Mouse (Mus musculus): ENCODE measurements around the gene Gm14326. TPM values are rescaled to one million over a fixed set of nuclear protein-coding genes. Genes with fewer than 3 reads are reported as not detected.
"Not testable (repeated sequence)": the region's sequence is repeated elsewhere in the genome, so short reads cannot be mapped to it uniquely, and the experiment has no call there.

Gene Gm14326
- 19.1 and 20.2 TPM in 2 replicates for polyA plus RNA-seq (2015; fragmentation: Nextera tagmentation; extraction: Ambion mirVana)

DNA sequence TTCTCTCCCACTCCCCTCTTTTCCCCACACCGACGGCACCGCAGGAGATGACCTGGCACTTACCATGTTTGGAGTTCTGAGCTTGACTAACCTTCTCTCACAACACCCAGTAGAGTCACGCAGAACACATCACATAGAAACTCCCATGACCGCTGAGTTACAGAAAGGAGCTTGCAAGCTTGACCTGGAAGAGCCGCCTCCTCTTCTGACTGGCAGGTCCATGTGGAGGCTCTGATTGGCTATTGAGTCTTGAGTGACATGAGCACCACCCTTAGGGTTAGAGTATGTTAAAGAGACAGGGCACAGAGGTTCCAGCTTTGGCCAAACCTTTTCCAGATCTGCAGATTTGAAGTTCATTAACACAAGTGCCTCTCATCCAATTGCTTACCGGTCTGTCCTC lies at the start of gene Gm14326:
TSS of gene Gm14326 (minus strand) at position 153 of the 400 bp plus-strand sequence.
- peak within 1 kb of the TSS; percentile 32; the same call in 1 of the 2 replicates for H3K4me2 ChIP-seq (ENCODE audit: low read depth, low read length)
- 0% methylated on average over 4 of the region's 7 CpGs for WGBS
- ATAC-seq (ENCODE audit: low read depth); H3K9me3 ChIP-seq (ENCODE audit: control insufficient read depth, low read length); H3K27me3 ChIP-seq (ENCODE audit: control insufficient read depth, insufficient read depth, low read depth, low read length); H3K27ac ChIP-seq (ENCODE audit: low read length); H3K36me3 ChIP-seq (ENCODE audit: control insufficient read depth, insufficient read depth, low read length); H3K4me1 ChIP-seq (replicated peaks; ENCODE audit: control insufficient read depth, insufficient read depth, low read length): not testable (repeated sequence)
- H3K4me3 ChIP-seq (ENCODE audit: low read length) = peak within 1 kb of the TSS; percentile 50
- H3K9ac ChIP-seq (ENCODE audit: low read length) = peak within 1 kb of the TSS; percentile 53; the same call in 1 of the 2 replicates

DNA sequence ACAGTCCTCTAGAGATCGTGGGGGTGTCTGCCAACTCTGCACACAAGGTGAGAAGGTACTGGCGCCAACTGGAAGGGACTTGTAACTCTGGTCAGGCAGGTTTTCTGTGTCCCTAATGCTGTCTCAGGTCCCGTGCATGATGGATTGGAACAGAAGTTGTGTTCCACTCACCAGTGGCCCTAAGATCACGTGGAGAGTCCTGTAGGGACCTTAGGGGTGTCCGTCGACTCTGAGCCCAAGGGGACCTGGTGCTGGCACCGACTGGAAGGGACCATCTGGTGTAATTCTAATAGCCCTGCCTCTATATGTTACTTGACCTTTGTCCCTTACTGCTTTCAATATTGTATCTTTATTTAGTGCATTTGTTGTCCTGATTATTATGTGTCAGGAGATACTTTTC lies 17.7 kb upstream of the Gm14326 start:
- H3K4me1 ChIP-seq (replicated peaks; ENCODE audit: control insufficient read depth, insufficient read depth, low read length); H3K9ac ChIP-seq (ENCODE audit: low read length); H3K36me3 ChIP-seq (ENCODE audit: control insufficient read depth, insufficient read depth, low read length); H3K27me3 ChIP-seq (ENCODE audit: control insufficient read depth, insufficient read depth, low read depth, low read length); ATAC-seq (ENCODE audit: low read depth); H3K9me3 ChIP-seq (ENCODE audit: control insufficient read depth, low read length); H3K27ac ChIP-seq (ENCODE audit: low read length); H3K4me3 ChIP-seq (ENCODE audit: low read length); H3K4me2 ChIP-seq (ENCODE audit: low read depth, low read length): not testable (repeated sequence)
- 72% methylated on average over 7 of the region's 7 CpGs for WGBS

DNA sequence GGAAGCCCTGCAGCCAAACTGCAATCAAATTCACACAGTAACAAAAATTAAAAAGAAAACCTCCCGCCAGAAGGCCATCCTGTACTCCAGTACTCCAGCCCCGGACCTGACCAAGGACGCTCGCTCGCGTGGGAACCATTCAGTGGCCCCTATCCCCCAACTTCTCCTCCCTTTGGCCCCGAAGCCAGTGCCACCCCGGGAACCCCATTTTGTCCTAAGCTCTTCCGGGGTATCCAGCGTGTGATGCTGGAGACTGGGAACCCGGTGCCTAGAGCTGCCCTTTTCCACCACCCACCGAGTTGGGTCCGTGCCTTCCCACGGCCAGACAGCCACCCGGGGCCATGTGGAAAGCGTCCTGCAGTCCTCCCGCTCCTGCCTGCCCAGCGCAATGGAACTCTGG lies 363 bp downstream of the Gm14326 start:
- not testable (repeated sequence) for H3K36me3 ChIP-seq (ENCODE audit: control insufficient read depth, insufficient read depth, low read length); H3K27ac ChIP-seq (ENCODE audit: low read length); H3K4me1 ChIP-seq (replicated peaks; ENCODE audit: control insufficient read depth, insufficient read depth, low read length); ATAC-seq (ENCODE audit: low read depth); H3K27me3 ChIP-seq (ENCODE audit: control insufficient read depth, insufficient read depth, low read depth, low read length); H3K9me3 ChIP-seq (ENCODE audit: control insufficient read depth, low read length)
- under 1% methylated on average over 18 of the region's 18 CpGs for WGBS
- Histone ChIP-seq H3K4me2 (ENCODE audit: low read depth, low read length) (0 out of 2 replicates have a peak overlapping the region, but pooled peaks have one; percentile 27), H3K4me3 (ENCODE audit: low read length) (peak overlapping the region; percentile 50), H3K9ac (ENCODE audit: low read length) (peak overlapping the region; percentile 53; the same call in 1 of the 2 replicates)

DNA sequence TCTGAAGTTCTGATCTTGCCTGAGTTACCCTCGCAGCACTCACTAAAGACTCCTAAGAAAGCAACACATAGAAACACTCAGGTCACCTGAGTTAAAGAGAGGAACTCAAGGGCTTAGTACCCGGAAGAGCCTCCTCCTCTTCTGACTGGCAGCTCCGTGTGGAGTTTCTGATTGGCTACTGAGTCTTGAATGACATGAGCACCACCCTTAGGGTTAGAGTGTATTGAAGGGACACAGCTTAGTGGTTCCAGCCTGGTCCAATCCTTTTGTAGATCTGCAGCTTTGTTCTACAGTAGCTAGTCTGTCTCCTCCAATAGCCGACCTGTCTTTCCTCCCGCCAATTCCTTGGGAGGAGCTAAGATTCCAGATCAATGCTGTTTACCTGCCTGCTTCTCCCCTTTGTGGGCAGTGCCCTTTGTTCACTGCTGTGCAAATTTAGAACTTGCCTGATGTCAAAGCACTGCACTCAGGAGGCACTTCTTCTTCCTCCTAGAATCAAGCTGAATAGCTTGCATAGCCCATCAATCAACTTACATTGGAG lies 31.5 kb downstream of the Gm14326 start, which contains the start of gene Zfp972:
TSS of gene Zfp972 (minus strand) at position 51 of the 541 bp plus-strand sequence.
- H3K4me1 ChIP-seq (replicated peaks; ENCODE audit: control insufficient read depth, insufficient read depth, low read length); H3K9ac ChIP-seq (ENCODE audit: low read length); H3K27me3 ChIP-seq (ENCODE audit: control insufficient read depth, insufficient read depth, low read depth, low read length); H3K27ac ChIP-seq (ENCODE audit: low read length); H3K4me2 ChIP-seq (ENCODE audit: low read depth, low read length); H3K9me3 ChIP-seq (ENCODE audit: control insufficient read depth, low read length); H3K36me3 ChIP-seq (ENCODE audit: control insufficient read depth, insufficient read depth, low read length); ATAC-seq (ENCODE audit: low read depth): not testable (repeated sequence)
- 52% methylated on average over 3 of the region's 5 CpGs for WGBS
- peak within 1 kb of the TSS; percentile 18; the same call in 1 of the 2 replicates for H3K4me3 ChIP-seq (ENCODE audit: low read length)

DNA sequence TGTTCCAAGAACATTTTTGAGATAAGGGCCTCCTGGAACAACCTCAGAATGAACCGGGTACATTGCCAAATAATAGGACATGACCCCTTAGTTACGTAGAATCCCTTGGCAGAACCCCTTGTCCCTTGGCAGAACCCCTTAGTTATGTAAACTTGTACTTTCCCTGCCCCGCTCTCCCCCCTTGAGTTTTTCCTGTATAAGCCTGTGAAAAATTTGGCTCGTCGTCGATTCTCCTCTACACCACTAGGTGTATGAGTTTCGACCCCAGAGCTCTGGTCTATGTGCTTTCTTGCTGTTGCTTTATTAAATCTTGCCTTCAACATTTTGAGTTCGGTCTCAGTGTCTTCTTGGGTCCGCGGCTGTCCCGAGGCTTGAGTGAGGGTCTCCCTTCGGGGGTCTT lies 53.8 kb downstream of the Gm14326 start:
- not testable (repeated sequence) for H3K27me3 ChIP-seq (ENCODE audit: control insufficient read depth, insufficient read depth, low read depth, low read length); H3K36me3 ChIP-seq (ENCODE audit: control insufficient read depth, insufficient read depth, low read length); ATAC-seq (ENCODE audit: low read depth); H3K9ac ChIP-seq (ENCODE audit: low read length); H3K27ac ChIP-seq (ENCODE audit: low read length); H3K9me3 ChIP-seq (ENCODE audit: control insufficient read depth, low read length); H3K4me2 ChIP-seq (ENCODE audit: low read depth, low read length); H3K4me3 ChIP-seq (ENCODE audit: low read length); H3K4me1 ChIP-seq (replicated peaks; ENCODE audit: control insufficient read depth, insufficient read depth, low read length)
- WGBS = 97% methylated on average over 4 of the region's 12 CpGs

DNA sequence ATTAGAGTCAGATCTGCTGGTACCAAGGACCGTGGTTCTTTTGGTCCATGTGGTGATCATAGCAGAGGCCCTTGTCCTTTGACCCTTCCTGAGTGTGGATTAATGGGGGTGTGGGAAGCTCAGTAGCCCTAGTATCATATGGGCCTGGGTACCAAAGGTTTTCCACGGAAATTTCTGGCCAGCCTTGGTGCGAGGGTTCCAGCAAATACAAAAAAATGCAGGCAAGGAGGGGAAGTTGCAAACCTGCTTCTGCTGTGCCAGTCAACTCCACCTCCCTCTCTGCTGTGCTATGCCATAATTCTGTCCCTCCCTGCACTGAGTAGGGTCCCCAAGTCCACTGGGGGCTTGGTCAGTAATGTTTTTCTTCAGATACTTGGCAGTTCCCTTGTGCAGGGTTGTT lies 58.9 kb downstream of the Gm14326 start:
- not testable (repeated sequence) for H3K9me3 ChIP-seq (ENCODE audit: control insufficient read depth, low read length); H3K36me3 ChIP-seq (ENCODE audit: control insufficient read depth, insufficient read depth, low read length); H3K4me2 ChIP-seq (ENCODE audit: low read depth, low read length); H3K4me1 ChIP-seq (replicated peaks; ENCODE audit: control insufficient read depth, insufficient read depth, low read length); H3K4me3 ChIP-seq (ENCODE audit: low read length); H3K27ac ChIP-seq (ENCODE audit: low read length); H3K27me3 ChIP-seq (ENCODE audit: control insufficient read depth, insufficient read depth, low read depth, low read length); ATAC-seq (ENCODE audit: low read depth); H3K9ac ChIP-seq (ENCODE audit: low read length)
- 78% methylated on average over 2 of the region's 3 CpGs for WGBS

DNA sequence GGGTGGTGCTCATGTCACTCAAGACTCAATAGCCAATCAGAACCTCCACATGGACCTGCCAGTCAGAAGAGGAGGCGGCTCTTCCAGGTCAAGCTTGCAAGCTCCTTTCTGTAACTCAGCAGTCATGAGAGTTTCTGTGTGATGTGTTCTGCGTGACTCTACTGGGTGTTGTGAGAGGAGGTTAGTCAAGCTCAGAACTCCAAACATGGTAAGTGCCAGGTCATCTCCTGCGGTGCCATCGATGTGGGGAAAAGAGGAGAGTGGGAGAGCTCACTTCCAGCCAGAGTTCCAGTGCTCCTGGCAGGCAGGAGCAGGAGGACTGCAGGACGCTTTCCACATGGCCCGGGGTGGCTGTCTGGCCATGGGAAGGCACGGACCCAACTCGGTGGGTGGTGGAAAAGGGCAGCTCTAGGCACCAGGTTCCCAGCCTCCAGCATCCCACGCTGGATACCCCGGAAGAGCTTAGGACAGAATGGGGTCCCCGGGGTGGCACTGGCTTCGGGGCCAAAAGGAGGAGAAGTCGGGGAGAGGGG lies 60.0 kb downstream of the Gm14326 start, which contains the start of gene Gm14327:
TSS of gene Gm14327 (plus strand) at position 51 of the 533 bp plus-strand sequence.
- not testable (repeated sequence) for H3K27ac ChIP-seq (ENCODE audit: low read length); H3K4me1 ChIP-seq (replicated peaks; ENCODE audit: control insufficient read depth, insufficient read depth, low read length); H3K9me3 ChIP-seq (ENCODE audit: control insufficient read depth, low read length); H3K4me2 ChIP-seq (ENCODE audit: low read depth, low read length); ATAC-seq (ENCODE audit: low read depth); H3K36me3 ChIP-seq (ENCODE audit: control insufficient read depth, insufficient read depth, low read length); H3K27me3 ChIP-seq (ENCODE audit: control insufficient read depth, insufficient read depth, low read depth, low read length); H3K9ac ChIP-seq (ENCODE audit: low read length)
- H3K4me3 ChIP-seq (ENCODE audit: low read length) = peak within 1 kb of the TSS; percentile 24
- 30% methylated on average over 9 of the region's 13 CpGs for WGBS

DNA sequence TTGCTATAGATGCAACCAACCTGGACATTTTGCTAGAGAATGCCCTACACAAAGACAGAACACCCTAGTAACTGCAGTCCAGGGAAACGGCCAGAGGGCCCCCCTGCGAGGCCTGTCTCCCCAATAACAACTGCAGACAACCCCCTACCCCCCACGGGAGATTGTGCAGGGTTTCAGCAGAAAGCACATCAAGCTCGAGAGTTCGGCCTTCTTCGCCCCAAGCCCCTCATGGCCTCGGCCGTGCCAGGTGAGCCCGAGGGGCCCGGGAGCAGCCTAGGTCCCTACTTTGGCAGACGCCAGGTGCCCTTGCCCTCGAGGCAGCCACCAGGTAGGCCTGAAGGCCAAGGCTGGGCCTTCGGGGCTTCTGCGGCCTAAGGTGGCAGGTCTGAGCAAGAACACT lies 69.4 kb downstream of the Gm14326 start:
- H3K4me2 ChIP-seq (ENCODE audit: low read depth, low read length); H3K4me3 ChIP-seq (ENCODE audit: low read length); H3K27me3 ChIP-seq (ENCODE audit: control insufficient read depth, insufficient read depth, low read depth, low read length); H3K9ac ChIP-seq (ENCODE audit: low read length); H3K36me3 ChIP-seq (ENCODE audit: control insufficient read depth, insufficient read depth, low read length); H3K9me3 ChIP-seq (ENCODE audit: control insufficient read depth, low read length); H3K4me1 ChIP-seq (replicated peaks; ENCODE audit: control insufficient read depth, insufficient read depth, low read length); H3K27ac ChIP-seq (ENCODE audit: low read length); ATAC-seq (ENCODE audit: low read depth): not testable (repeated sequence)
- WGBS = 87% methylated on average over 12 of the region's 14 CpGs
